Mouse (Mus musculus) lung, postnatal 0 days (tissue): Measurements from ENCODE around the gene Ntmt1. TPM values are rescaled to one million over a fixed set of nuclear protein-coding genes. Genes with fewer than 3 reads are reported as not detected.

Experiments used
- ATAC-seq: fragments of 200-750 bp; cut with Nextera tagmentation; 2 replicates; pipeline ENCODE4 v1.8.0; 2017; ENCODE audit warnings: moderate library complexity
- DNase-seq: peaks from one replicate; pipeline ENCODE4 v3.0.0-alpha.2; 2016; ENCODE audit warnings: low spot score
- H3K27ac ChIP-seq: fragments of 300-500 bp; sonication (generic); 2 replicates; pipeline ENCODE4 v1.5.1; 2014; ENCODE audit warnings: antibody characterized with exemption, mild to moderate bottlenecking, low read length, mixed read lengths
- H3K27me3 ChIP-seq: fragments of 300-500 bp; sonication (generic); replicated peaks from 2 replicates; pipeline ENCODE4 v1.6.1; 2014; ENCODE audit warnings: low read length, mixed read lengths; ENCODE audit not compliant: insufficient read depth
- H3K36me3 ChIP-seq: fragments of 300-500 bp; sonication (generic); 2 replicates; pipeline ENCODE4 v1.6.1; 2014; ENCODE audit warnings: low read length, mixed read lengths; ENCODE audit not compliant: insufficient read depth
- H3K4me1 ChIP-seq: fragments of 300-500 bp; sonication (generic); 2 replicates; pipeline ENCODE4 v1.6.1; 2014; ENCODE audit warnings: antibody characterized with exemption, low read depth, low read length, mixed read lengths; ENCODE audit not compliant: insufficient read depth
- H3K4me2 ChIP-seq: fragments of 300-500 bp; sonication (generic); replicated peaks from 2 replicates; pipeline ENCODE4 v1.6.1; 2014; ENCODE audit warnings: low read depth, mild to moderate bottlenecking, low read length, moderate library complexity, mixed read lengths
- H3K4me3 ChIP-seq: fragments of 300-500 bp; sonication (generic); 2 replicates; pipeline ENCODE4 v1.5.1; 2014; ENCODE audit warnings: low read depth, low read length
- H3K9ac ChIP-seq: fragments of 300-500 bp; sonication (generic); replicated peaks from 2 replicates; pipeline ENCODE4 v1.6.1; 2014; ENCODE audit warnings: low read depth, mild to moderate bottlenecking
- H3K9me3 ChIP-seq: fragments of 300-500 bp; sonication (generic); 2 replicates; pipeline ENCODE4 v1.6.1; 2016; ENCODE audit warnings: low read length, mixed read lengths
- CTCF ChIP-seq: IDR thresholded peaks from 2 replicates; pipeline ENCODE4 v1.5.1; 2016; ENCODE audit warnings: antibody characterized with exemption, mild to moderate bottlenecking
- EP300 ChIP-seq: IDR thresholded peaks from 2 replicates; pipeline ENCODE4 v1.6.1; 2016; ENCODE audit warnings: antibody characterized with exemption, mild to moderate bottlenecking, control low read depth
- WGBS: fragments of 180-500 bp; shearing (Covaris S2); extraction: QIAGEN DNeasy Blood & Tissue Kit; methylation state at CpG from one replicate; pipeline ENCODE4 v1.1.7; 2014; 5-methylcytosine and 5-hydroxymethylcytosine counted together
- polyA plus RNA-seq: library from polyadenylated mRNA; unstranded; fragments of >200 nt; fragmentation: Nextera tagmentation; extraction: Ambion mirVana; gene quantifications from 2 replicates; pipeline ENCODE4 v1.2.1, GENCODE M21; 2015

The Ntmt1 gene
- polyA plus RNA-seq, 1 experiment from 2014 or later = 50.7 TPM

- TF ChIP-seq CTCF (no peak), EP300 (no peak)
- Histone ChIP-seq H3K4me2 (peak overlapping the region; percentile 79), H3K9ac (peak overlapping the region; percentile 23; the same call in 1 of the 2 replicates), H3K27ac (no peak overlapping the region), H3K36me3 (no peaks in the 10 kb centered on the region), H3K4me3 (peak overlapping the region; percentile 37), H3K9me3 (no peaks in the 10 kb centered on the region), H3K27me3 (no peaks in the 10 kb centered on the region), H3K4me1 (0 out of 2 replicates have a peak, but pooled peaks cover 8% of the 10 kb centered on the region)
- ATAC-seq (peak; percentile 63), DNase-seq (peak; percentile 36)
- WGBS = under 1% methylated on average over 67 of the region's 77 CpGs
Observed at GRCm38 (mm10) chr2:30801067-30801852, 6.4 kb upstream of the Ntmt1 start.

- Histone ChIP-seq H3K27ac (no peak within 1 kb of the TSS), H3K36me3 (no peaks in the 10 kb centered on the region), H3K4me3 (no peak within 1 kb of the TSS), H3K4me2 (no peak within 1 kb of the TSS), H3K9ac (no peak within 1 kb of the TSS), H3K9me3 (no peaks in the 10 kb centered on the region), H3K4me1 (peaks cover 8% of the 10 kb centered on the region), H3K27me3 (no peaks in the 10 kb centered on the region)
- DNase-seq (no peak), ATAC-seq (no peak)
- 68% methylated on average over 3 of the region's 3 CpGs for WGBS
- TF ChIP-seq CTCF = no peak
- no peak for TF ChIP-seq EP300
Observed at GRCm38 (mm10) chr2:30803604-30804003, 4.0 kb upstream of the Ntmt1 start, which contains the start of gene 1700001O22Rik. 1700001O22Rik (minus strand) TSS chr2:30803661.

- Histone ChIP-seq H3K9ac (no peak overlapping the region), H3K4me1 (peaks cover 12% of the 10 kb centered on the region), H3K27me3 (no peaks in the 10 kb centered on the region), H3K4me3 (no peak overlapping the region), H3K27ac (no peak overlapping the region), H3K36me3 (no peaks in the 10 kb centered on the region), H3K4me2 (no peak overlapping the region), H3K9me3 (no peaks in the 10 kb centered on the region)
- 94% methylated on average over 2 of the region's 2 CpGs for WGBS
- no peak for DNase-seq
- no peak for TF ChIP-seq EP300
- TF ChIP-seq CTCF = no peak
- no peak for ATAC-seq
Observed at GRCm38 (mm10) chr2:30805983-30806382, 1.6 kb upstream of the Ntmt1 start.

- peak overlapping the region; percentile 60 for H3K4me3 ChIP-seq
- peak; percentile 10 for ATAC-seq
Observed at GRCm38 (mm10) chr2:30807147-30807647, 429 bp upstream of the Ntmt1 start.

GRCm38 (mm10) chr2:30808296-30808655 lies 650 bp downstream of the Ntmt1 start:
- Histone ChIP-seq H3K9me3 (no peaks in the 10 kb centered on the region), H3K9ac (peak overlapping the region; percentile 73), H3K4me3 (peak overlapping the region; percentile 60), H3K4me1 (peaks cover 9% of the 10 kb centered on the region), H3K4me2 (peak overlapping the region; percentile 85), H3K27ac (peak overlapping the region; percentile 87), H3K27me3 (no peaks in the 10 kb centered on the region), H3K36me3 (no peaks in the 10 kb centered on the region)
- WGBS = under 1% methylated on average over 10 of the region's 10 CpGs
- ATAC-seq (no peak), DNase-seq (peak; percentile 18)
- TF ChIP-seq CTCF (no peak), EP300 (no peak)

More at GRCm38 (mm10) chr2:30807147-30807647, 429 bp upstream of the Ntmt1 start:
- Histone ChIP-seq H3K36me3 (no peaks in the 10 kb centered on the region), H3K9ac (peak overlapping the region; percentile 29; the same call in 1 of the 2 replicates), H3K4me2 (peak overlapping the region; percentile 85), H3K27ac (peak overlapping the region; percentile 39; the same call in 1 of the 2 replicates), H3K4me1 (peaks cover 9% of the 10 kb centered on the region), H3K9me3 (no peaks in the 10 kb centered on the region), H3K27me3 (no peaks in the 10 kb centered on the region)
- no peak for DNase-seq
- TF ChIP-seq CTCF = no peak
- TF ChIP-seq EP300 = no peak
- 8% methylated on average over 28 of the region's 28 CpGs for WGBS

- H3K4me1 ChIP-seq = peaks cover 9% of the 10 kb centered on the region
- TF ChIP-seq CTCF (no peak), EP300 (no peak)
- DNase-seq (peak; percentile 58), ATAC-seq (no peak)
- no peak overlapping the region for H3K4me3 ChIP-seq
- H3K9me3 ChIP-seq = no peaks in the 10 kb centered on the region
- no peaks in the 10 kb centered on the region for H3K36me3 ChIP-seq
- no peaks in the 10 kb centered on the region for H3K27me3 ChIP-seq
- no peak overlapping the region for H3K27ac ChIP-seq
- WGBS = 47% methylated on average over 5 of the region's 5 CpGs
- H3K4me2 ChIP-seq = no peak overlapping the region
- H3K9ac ChIP-seq = no peak overlapping the region
Observed at GRCm38 (mm10) chr2:30809503-30809902, 1.9 kb downstream of the Ntmt1 start.
